Mouse (Mus musculus): ENCODE measurements around the gene Dut.
A peak's percentile ranks its signal among the peaks of the same experiment; 100 is the strongest.

The Dut gene

GRCm38 (mm10) chr2:125247108-125247961 is at the start of gene Dut:
Dut (plus strand) TSS chr2:125247190.
- DNase-seq (ENCODE audit: low spot score in 2 of 2), result peak; percentile 92 to 93

- DNase-seq (ENCODE audit: low spot score in 2 of 2), result no peak
Observed at GRCm38 (mm10) chr2:125208894-125209596, 37.9 kb upstream of the Dut start.

GRCm38 (mm10) chr2:125211831-125212510 is 35.0 kb upstream of the Dut start:
- no peak for DNase-seq (ENCODE audit: low spot score in 2 of 2)

- peak in 1 of 2 experiments; percentile 70 for DNase-seq (ENCODE audit: low spot score in 2 of 2)
Observed at GRCm38 (mm10) chr2:125214592-125214991, 32.4 kb upstream of the Dut start.

DNA sequence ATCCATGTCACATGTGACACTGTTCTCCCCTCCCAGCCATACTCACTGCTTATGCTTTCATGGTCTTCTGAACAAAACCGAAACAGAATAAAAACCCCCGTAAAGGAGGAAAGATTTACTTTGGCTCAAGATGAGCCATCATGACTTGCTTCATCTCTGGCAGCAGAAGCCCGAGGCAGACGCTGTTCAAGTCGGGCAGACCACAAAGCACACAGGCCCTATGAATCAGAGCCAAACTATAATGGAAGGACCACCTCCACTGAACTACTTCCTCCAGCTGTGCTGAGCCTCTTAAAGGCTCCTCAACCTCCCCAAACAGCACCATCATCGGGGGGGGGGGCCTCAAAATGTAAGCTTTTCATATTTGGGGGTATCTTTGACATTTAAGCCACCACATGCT is 29.7 kb upstream of the Dut start:
- DNase-seq (ENCODE audit: low spot score in 2 of 2), result no peak

GRCm38 (mm10) chr2:125218566-125218965 is 28.4 kb upstream of the Dut start:
- no peak for DNase-seq (ENCODE audit: low spot score in 2 of 2)

- no peak for DNase-seq (ENCODE audit: low spot score in 2 of 2)
Observed at GRCm38 (mm10) chr2:125219268-125219667, 27.7 kb upstream of the Dut start.

DNA sequence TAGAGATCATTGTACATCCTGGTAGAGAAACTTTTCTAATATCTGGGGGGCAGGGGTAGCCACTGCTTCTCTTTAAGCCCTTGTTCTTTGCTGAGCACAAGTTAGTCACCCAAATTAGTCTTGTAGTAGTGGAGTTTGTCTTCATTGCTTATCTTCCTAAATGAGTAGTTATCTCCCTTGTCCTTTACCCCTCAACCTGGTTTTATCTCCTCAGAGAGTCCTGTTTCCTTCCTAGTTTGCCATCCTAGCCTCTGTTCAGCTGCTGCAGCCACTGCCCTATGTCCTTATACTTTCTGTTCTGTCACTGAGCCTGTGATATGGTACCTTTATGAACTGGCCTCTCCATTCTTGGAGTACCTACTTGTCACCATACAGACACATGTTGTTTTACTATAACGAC is 25.3 kb upstream of the Dut start:
- DNase-seq (ENCODE audit: low spot score in 2 of 2), result no peak

DNA sequence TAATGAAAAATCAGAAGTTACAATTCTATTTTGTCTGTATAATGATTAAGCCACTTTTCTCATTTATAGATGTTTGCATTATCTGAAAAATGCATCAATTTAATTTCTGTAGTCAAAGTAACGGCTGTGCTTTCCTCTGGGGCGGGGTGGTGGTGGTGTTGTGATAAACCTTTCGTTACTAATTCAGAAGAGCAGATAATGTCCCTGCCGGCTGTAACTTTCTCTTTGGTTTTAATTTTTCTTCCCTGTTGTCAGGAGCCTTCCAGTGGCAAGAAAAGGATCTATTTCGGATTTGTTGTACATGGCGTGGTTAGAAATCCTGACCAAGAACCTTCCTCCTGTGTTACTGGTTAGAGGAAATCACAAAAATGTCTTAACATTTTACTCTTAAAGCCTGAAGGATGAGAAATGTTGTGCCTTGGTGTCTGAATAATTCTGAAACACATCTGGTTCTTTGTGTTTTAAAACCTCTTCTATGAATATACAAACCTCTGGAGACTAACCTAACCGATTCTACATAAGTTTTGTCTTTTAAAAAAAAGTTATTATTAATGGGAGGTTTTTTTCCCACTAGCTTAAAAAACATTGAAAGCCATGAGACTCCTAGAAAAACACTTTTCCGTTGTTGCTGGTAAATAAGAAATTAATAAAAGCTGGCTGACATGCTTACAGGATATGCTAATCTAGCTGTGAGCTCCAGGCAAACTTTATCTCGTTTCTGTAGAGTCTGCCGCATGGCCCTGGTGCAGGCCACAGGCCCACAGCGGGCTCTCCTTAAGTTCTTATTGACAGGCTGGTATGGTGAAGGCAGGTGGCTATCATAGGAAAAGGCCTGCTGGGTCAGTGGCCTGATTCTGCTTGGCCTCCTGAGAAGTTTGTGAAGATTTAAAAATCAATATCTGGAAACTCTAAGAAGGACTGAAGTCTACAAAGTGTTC is 18.2 kb upstream of the Dut start:
- no peak for DNase-seq (ENCODE audit: low spot score in 2 of 2)

DNA sequence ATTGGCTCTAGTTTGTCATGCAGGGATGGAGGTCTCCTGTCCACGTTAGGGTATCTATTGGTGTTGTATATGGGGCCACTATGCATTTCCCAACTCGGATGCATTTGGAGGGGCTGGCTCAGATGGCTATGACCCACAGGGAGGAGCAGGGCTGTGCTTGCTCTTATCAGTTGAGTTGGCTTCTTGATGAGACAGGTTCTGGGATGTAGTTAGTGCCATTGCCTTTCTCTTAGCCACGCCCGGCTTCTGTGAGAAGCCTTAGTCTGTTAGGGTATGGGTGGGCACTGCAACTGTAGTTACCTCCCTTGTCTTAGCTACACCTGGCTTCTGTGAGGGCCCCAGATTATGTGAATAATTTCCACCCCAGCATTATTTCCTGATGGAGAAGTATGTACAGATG is 14.8 kb upstream of the Dut start:
- DNase-seq (ENCODE audit: low spot score in 2 of 2), result no peak

- DNase-seq (ENCODE audit: low spot score in 2 of 2), result no peak
Observed at GRCm38 (mm10) chr2:125233537-125233936, 13.5 kb upstream of the Dut start.

GRCm38 (mm10) chr2:125234049-125234448 is 12.9 kb upstream of the Dut start:
- DNase-seq (ENCODE audit: low spot score in 2 of 2), result no peak

DNA sequence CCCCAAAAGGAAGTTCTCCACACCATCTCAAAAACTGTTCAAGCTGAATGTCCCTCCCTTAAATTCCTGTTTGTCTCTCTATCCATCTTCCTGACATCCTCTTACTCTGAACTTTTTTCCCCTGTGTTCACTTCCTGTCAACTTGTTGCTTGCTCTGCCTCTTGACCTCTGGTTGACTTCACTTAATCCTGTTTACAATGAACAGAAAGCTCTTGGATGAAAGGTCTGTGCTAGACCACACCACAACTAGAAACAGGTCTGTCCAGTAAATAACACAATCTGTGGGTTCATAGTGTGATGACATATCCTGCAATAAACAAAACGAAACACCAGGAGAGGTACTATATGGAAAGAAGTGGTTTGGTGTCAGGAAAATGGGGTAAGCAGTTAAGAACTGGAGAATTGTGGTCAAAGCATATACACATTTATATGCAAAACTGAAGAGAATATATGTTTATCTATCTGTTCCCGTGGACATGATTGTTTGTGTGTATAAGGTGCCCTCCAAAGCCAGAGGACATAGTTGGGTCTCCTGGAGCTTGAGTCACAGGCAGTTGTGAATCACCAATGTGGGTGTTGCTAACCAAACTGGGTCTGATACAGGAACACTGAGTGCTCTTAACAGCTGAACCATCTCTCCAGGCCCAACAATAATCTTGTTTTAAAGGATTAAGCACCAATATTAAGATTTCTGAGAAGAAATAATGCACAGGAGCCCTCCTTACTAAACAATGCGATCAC is 1.3 kb upstream of the Dut start:
- DNase-seq (ENCODE audit: low spot score in 2 of 2), result no peak

DNA sequence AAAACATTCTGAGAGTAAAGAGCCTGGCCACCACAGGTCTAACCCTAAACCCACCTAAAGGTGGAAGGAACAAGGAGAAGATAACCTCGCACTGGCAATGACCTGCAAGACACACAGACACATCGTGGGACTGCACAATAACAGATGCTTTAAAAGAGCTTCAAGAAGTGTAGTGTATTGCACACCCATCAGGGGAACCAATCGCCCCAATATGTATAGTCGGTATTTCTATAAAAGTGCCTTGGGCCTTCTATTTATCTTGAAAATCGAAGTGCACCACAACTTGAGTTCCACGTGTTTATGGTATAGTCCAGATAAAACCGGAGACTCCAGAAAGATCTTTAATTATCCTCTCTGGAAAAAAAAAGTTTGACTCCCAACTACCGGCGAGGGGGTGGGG is 321 bp upstream of the Dut start:
- DNase-seq (ENCODE audit: low spot score in 2 of 2), result no peak

GRCm38 (mm10) chr2:125247962-125248235 is 909 bp downstream of the Dut start:
- no peak for DNase-seq (ENCODE audit: low spot score in 2 of 2)

DNA sequence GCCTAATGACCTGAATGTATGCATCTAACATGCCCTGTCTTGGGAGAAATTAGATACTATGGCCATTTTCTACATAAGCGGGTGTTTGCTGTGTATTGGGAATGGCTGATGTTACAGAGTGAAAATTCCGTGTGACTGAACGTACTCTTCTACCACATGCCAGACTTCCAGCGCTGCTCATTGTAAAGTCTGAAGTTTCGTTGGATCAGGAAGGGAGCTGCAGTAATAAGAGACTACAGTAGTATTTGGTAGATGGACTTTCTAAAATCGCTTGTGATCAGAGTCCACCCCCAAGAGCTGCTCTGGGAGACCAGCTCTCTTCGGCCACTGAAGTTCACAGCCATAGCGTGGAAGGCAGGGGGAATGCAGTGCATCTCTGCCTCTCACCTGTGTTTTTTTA is 1.3 kb downstream of the Dut start:
- no peak for DNase-seq (ENCODE audit: low spot score in 2 of 2)

- no peak for DNase-seq (ENCODE audit: low spot score in 2 of 2)
Observed at GRCm38 (mm10) chr2:125249339-125249738, 2.3 kb downstream of the Dut start.

DNA sequence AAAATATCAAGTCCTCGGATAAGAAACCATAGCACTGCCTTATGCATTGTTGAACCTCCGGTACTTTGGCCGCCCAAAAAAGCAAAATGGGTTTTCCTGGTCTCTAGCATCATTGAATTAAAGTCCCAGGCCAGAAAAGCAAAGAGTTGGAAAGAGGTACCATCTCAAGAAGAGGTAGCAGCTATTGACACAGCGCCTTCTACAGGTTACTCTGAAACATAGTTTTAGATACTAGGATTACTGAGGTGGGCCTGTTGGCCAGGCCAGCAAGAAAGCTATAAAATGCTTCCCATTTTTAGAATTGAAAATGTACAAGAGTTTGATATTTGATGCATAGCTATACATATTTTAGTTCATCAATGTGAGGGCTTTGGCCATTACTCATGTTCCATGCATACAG is 2.9 kb downstream of the Dut start:
- no peak for DNase-seq (ENCODE audit: low spot score in 2 of 2)

DNA sequence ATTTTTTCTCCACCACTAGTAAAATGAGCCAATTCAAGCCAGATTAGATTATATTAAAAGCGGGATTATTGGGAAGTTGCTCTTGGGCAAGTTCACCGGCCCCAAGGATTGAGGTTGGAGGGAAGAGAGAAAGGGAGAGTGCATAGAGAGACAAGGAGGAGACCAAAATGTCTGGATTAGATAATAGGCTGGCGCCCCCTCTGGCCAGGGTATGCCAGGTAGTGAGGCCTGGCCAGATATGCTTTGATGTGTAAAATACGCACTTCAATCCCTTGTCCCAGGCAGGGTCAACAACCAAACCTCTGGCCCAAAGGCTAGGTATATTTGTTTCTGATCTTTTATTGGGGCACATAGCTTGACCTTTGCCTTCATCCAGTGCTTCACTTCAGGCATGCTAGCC is 4.8 kb downstream of the Dut start:
- DNase-seq (ENCODE audit: low spot score in 2 of 2), result no peak

GRCm38 (mm10) chr2:125252275-125252674 is 5.3 kb downstream of the Dut start:
- DNase-seq (ENCODE audit: low spot score in 2 of 2), result no peak

- DNase-seq (ENCODE audit: low spot score in 2 of 2), result no peak
Observed at GRCm38 (mm10) chr2:125253699-125254098, 6.7 kb downstream of the Dut start.
